In genomic region chr14:120652034-120652433, GRCm38 (mm10) we compare ENCODE assay signal across 24 mouse cellular contexts.
DNase-seq lines count a peak whose midpoint lies in the region; ATAC-seq lines count a peak whose summit lies in the region.
"Had no signal": no experiment of that assay in that cellular context is flagged by ENCODE, and none has a peak within 500 bp of the region (broad histone marks: within the 10 kb centered on the region; RNA-seq: fewer than 3 reads in every experiment).

No protein-coding gene starts in this region.

- ATAC-seq in embryonic facial prominence, embryonic 11.5 days (replicated peaks; ENCODE audit: insufficient number of reproducible peaks, low FRiP score, low TSS enrichment, low read depth): no peak
- peak; percentile 56 for ATAC-seq in megakaryocyte, adult 5-6 weeks (ENCODE audit: poor library complexity, severe bottlenecking)
- ATAC-seq: forebrain, embryonic 14.5 days; forebrain, embryonic 16.5 days had no signal

- H3K36me3 ChIP-seq in embryonic facial prominence, embryonic 11.5 days (replicated peaks; ENCODE audit: control insufficient read depth, insufficient read depth, low read depth, low read length): no peaks in the 10 kb centered on the region
- H3K36me3 ChIP-seq: embryonic facial prominence, embryonic 13.5 days; forebrain, embryonic 10.5 days; forebrain, embryonic 12.5 days had no signal

- H3K4me1 ChIP-seq in embryonic facial prominence, embryonic 11.5 days (ENCODE audit: control insufficient read depth, insufficient read depth, low read length): no peaks in the 10 kb centered on the region
- H3K4me1 ChIP-seq: embryonic facial prominence, embryonic 13.5 days; forebrain, embryonic 10.5 days; forebrain, embryonic 12.5 days had no signal

- peak; percentile 26 for DNase-seq in 416B (ENCODE audit: low read depth)
- peak; percentile 15 for DNase-seq in embryonic facial prominence, embryonic 11.5 days (ENCODE audit: low spot score)
- peak; percentile 20 for DNase-seq in forelimb bud, embryonic 11.5 days (ENCODE audit: low read depth, low spot score)
- DNase-seq in right cerebral cortex, postnatal 14 days: no peak
- DNase-seq in thymus, postnatal 0 days (ENCODE audit: low spot score): no peak
- DNase-seq in natural killer cell, adult 2 months (ENCODE audit: low spot score in 2 of 2): no peak
- no peak for DNase-seq in layer of hippocampus, adult 18-20 months (ENCODE audit: low spot score in 2 of 2)
- DNase-seq: adrenal gland, adult 2 months; adrenal gland, postnatal 10 days; adrenal gland, postnatal 25 days; cerebellum, adult 11 months; cerebellum, adult 18-20 months; cerebellum, adult 8-10 months; cerebellum, adult 9-11 months; cerebellum, postnatal 14 days; cerebellum, postnatal 36 days; embryo, embryonic 11 days had no signal

- H3K4me3 ChIP-seq in embryonic facial prominence, embryonic 11.5 days (ENCODE audit: low read depth, low read length): no peak overlapping the region
- H3K4me3 ChIP-seq: embryonic facial prominence, embryonic 13.5 days; erythroblast, embryonic 14.5 days; forebrain, embryonic 10.5 days; forebrain, embryonic 12.5 days had no signal

- 80% methylated on average over 7 of the region's 7 CpGs for WGBS in embryonic facial prominence, embryonic 11.5 days

- H3K9me3 ChIP-seq in embryonic facial prominence, embryonic 11.5 days (replicated peaks; ENCODE audit: control insufficient read depth, low read length): no peaks in the 10 kb centered on the region
- H3K9me3 ChIP-seq: embryonic facial prominence, embryonic 13.5 days; forebrain, embryonic 10.5 days; forebrain, embryonic 12.5 days had no signal

- H3K4me2 ChIP-seq in embryonic facial prominence, embryonic 11.5 days (ENCODE audit: low read depth, low read length): no peak overlapping the region
- H3K4me2 ChIP-seq: embryonic facial prominence, embryonic 13.5 days; forebrain, embryonic 12.5 days had no signal

- H3K27me3 ChIP-seq in embryonic facial prominence, embryonic 11.5 days (ENCODE audit: control insufficient read depth, insufficient read depth, low read length): no peaks in the 10 kb centered on the region
- H3K27me3 ChIP-seq: embryonic facial prominence, embryonic 13.5 days; forebrain, embryonic 12.5 days had no signal

- no peak overlapping the region for H3K27ac ChIP-seq in embryonic facial prominence, embryonic 11.5 days (replicated peaks; ENCODE audit: low read depth, low read length)
- H3K27ac ChIP-seq: embryonic facial prominence, embryonic 13.5 days; forebrain, embryonic 10.5 days; forebrain, embryonic 12.5 days had no signal

- no peak overlapping the region for H3K9ac ChIP-seq in embryonic facial prominence, embryonic 11.5 days (replicated peaks; ENCODE audit: low read length)
- H3K9ac ChIP-seq: embryonic facial prominence, embryonic 13.5 days; forebrain, embryonic 12.5 days had no signal

Comparison
In these comparisons a context has a peak if more than half of its experiments do, and no peak if none do; other contexts are left out.
1. DNase-seq: peak in 416B (single experiment), embryonic facial prominence, embryonic 11.5 days (single experiment) and forelimb bud, embryonic 11.5 days (single experiment); none in right cerebral cortex, postnatal 14 days (single experiment), thymus, postnatal 0 days (single experiment), natural killer cell, adult 2 months (0 of 2) and layer of hippocampus, adult 18-20 months (0 of 2).